Mouse (Mus musculus) thymus, adult 2 months (tissue): ENCODE data around the gene Zdhhc18.

Experiments used
- CTCF ChIP-seq: fragments of 200-500 bp; IDR thresholded peaks from 2 replicates; pipeline ENCODE4 v1.5.1; 2012; ENCODE audit warnings: mild to moderate bottlenecking, control low read depth, low read length, moderate library complexity, borderline replicate concordance; ENCODE audit not compliant: control insufficient read depth, poor library complexity, insufficient read depth; ENCODE audit errors: extremely low read depth
- POLR2A ChIP-seq: fragments of 200-500 bp; IDR thresholded peaks from 2 replicates; pipeline ENCODE4 v1.6.1; 2012; ENCODE audit warnings: mild to moderate bottlenecking, low read length, control low read depth, moderate library complexity; ENCODE audit not compliant: control insufficient read depth, poor library complexity, insufficient read depth; ENCODE audit errors: extremely low read depth

DNA sequence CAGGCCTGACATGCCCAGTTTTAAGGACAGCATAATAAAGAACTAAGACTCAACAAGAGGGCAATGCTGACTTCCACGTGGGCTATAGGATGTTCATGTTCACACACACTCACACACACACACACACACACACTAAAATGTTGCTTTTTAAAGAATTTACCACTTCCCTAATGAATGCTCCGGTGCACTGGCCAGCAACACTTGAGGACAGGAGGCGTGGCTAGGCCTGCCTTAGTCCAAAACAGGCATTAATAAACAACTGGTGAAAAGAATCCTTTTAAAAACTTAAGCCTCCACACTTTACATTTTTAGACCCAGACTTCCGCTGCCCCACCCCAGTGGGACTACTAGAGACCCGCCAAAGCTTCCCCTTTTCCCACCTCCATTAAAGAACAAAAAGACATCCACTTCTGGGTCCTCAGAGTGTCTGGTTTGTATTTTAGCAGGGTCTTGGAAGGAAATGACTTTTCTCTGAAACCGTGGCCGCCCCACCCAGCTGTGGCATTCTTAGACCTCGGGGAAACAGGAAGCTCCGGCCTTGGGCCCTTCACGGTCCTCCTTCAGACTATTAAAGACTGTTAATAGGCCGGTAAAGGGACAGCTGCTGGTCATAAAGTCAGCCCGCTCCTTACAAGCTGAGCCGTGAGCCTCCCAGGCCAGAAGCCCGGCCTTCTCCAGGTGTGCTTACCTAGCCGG, 9.7 kb upstream of the Zdhhc18 start:
- TF ChIP-seq CTCF (no peak), POLR2A (no peak)
